Mouse (Mus musculus): Measurements from ENCODE around the gene Gjc3. TPM values are rescaled to one million over a fixed set of nuclear protein-coding genes. Genes with fewer than 3 reads are reported as not detected.
"Not testable (repeated sequence)": the region's sequence is repeated elsewhere in the genome, so short reads cannot be mapped to it uniquely, and the experiment has no call there.

Gene Gjc3
- total RNA-seq, 2 experiments from 2014 or later = 17.1 to 17.6 TPM

DNA sequence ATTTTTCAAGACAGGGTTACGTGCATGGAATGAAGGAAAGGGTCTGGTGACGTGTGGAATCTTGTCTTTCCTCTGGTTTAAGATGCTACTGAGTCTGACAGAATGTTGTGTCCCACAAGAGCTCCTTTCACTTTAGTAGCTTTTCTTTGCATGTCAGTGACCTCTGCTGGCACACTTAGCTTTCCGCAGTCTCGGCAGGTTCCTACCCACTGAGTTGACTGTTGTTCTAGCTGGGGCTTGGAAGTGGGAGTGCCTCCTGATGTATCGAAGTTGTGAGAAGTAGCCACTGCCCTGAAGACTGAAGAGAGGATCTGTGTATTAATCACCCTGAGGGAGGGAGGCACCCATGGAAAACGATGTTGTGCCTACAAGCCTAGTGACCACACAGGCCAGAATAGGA is 11.7 kb downstream of the Gjc3 start:
- DNase-seq (ENCODE audit: extremely low spot score in 1 of 2, low spot score in 2 of 2) = peak; percentile 20
- intact Hi-C loops (cut with DNase I) = loop anchor here (5.0 kb wide), 1 partner anchor 64 kb away; no protein-coding TSS in a partner anchor
- no peak overlapping the region for H3K27ac ChIP-seq
- TF ChIP-seq CTCF (IDR thresholded peaks at IDR 0.05) = peak; percentile 39
- no peak overlapping the region for H3K4me3 ChIP-seq

DNA sequence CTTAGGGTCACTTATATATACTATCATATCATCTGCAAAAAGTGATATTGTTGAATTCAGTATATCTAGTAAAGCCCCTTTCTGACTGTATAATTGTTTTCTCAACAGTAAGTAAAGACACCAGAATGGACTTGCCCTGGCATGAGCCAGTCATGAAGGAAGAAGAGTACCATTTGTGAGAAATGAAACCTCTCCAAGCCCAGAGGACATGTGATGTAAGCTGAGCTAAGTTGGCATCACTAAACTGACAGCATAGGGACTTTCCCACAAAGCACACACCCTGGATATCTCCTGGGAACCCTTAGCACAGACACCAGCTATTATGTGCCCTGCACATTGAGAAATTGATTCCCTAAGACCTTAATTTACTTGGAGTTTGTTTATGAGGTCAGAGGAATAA is 15.6 kb downstream of the Gjc3 start:
- intact Hi-C loops (cut with DNase I) = no loop called here
- no peak for TF ChIP-seq CTCF (IDR thresholded peaks at IDR 0.05)

DNA sequence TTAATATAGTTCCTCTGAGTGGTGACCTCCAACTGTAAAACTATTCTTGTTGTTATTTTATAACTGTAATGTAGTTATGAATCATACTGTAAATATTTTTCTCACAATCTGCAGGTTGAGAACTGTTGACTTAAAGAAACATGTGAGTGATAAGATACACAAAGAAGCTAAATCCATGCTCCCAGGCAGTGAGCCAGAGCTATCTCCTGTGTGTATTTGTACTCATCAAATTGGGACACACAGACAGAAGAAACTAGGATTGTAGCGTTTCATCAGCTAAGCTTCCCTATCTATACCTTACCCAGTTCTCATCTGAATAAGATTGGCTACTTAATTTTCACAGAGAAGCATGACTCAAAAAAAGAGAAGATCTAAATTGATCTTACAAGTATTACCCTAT is 19.8 kb downstream of the Gjc3 start:
- intact Hi-C loops (cut with DNase I) = no loop called here
- no peak for TF ChIP-seq CTCF (IDR thresholded peaks at IDR 0.05)
- Histone ChIP-seq H3K27ac (no peak overlapping the region), H3K4me3 (no peak overlapping the region)
- no peak for DNase-seq (ENCODE audit: extremely low spot score in 1 of 2, low spot score in 2 of 2)

More for the DNA sequence above, 15.6 kb downstream of the Gjc3 start:
- no peak overlapping the region for H3K4me3 ChIP-seq
- no peak overlapping the region for H3K27ac ChIP-seq
- no peak for DNase-seq (ENCODE audit: extremely low spot score in 1 of 2, low spot score in 2 of 2)

DNA sequence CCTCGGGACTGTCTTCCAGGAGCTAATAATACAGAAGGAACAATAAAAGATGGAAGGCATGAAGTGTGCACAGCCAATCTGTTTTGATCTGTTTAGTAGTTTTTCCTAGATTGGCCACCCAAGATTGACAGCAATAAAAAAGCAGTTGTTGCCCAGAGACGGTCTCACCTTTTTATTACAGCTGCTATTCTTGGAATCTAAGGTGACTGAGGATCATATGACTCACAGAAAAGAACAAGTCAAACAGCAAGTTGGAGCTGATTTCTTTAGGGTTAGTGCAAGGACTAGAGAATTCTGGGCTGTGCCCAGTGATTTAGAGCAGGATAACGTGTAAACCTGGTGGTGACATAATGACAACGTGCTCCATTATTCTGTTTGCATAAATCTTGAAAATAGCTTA is 21.9 kb downstream of the Gjc3 start:
- TF ChIP-seq CTCF (IDR thresholded peaks at IDR 0.05) = no peak
- Histone ChIP-seq H3K4me3 (no peak overlapping the region), H3K27ac (no peak overlapping the region)
- DNase-seq (ENCODE audit: extremely low spot score in 1 of 2, low spot score in 2 of 2) = no peak
- intact Hi-C loops (cut with DNase I) = no loop called here

DNA sequence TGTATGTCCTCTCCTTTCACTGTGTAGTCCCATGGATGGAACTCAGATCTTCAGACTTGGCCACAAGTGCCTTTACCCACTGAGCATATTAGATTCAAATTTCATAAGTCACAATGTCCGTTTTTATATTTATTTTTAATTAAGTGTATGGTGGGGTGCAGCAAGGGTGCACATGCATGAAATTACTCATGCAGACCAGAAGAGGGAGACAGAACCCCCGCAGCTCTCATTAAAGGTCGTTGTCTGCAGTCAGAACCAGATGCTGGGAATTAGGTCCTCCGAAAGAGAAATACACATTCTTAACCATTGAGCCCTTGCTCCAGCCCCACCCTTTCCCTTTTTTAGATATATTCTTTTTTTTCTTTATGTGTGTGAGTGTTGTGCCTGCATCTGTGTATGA is 25.7 kb downstream of the Gjc3 start:
- no peak overlapping the region for H3K27ac ChIP-seq
- no peak overlapping the region for H3K4me3 ChIP-seq
- peak; percentile 39 for TF ChIP-seq CTCF (IDR thresholded peaks at IDR 0.05)
- intact Hi-C loops (cut with DNase I) = no loop called here
- DNase-seq (ENCODE audit: extremely low spot score in 1 of 2, low spot score in 2 of 2) = no peak

DNA sequence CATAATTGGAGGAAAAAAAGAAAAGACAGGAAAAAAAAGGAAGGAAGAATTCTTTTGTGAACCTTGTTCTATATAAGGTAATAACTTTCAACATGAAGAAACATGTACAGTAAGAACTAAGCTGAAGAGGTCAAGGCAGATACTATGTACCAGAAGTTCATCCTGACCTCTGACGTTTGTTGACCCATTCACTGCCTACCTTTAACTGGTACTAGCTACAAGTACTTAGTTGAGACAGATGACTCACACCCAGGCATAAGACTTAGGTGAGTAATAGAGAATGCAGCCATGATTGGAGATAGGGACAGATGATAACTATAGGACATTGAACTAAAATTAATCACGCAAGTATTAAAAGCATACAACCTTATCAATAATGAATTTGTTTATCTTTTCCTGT is 26.4 kb downstream of the Gjc3 start:
- intact Hi-C loops (cut with DNase I) = no loop called here
- no peak for TF ChIP-seq CTCF (IDR thresholded peaks at IDR 0.05)
- Histone ChIP-seq H3K27ac (no peak overlapping the region), H3K4me3 (no peak overlapping the region)
- DNase-seq (ENCODE audit: extremely low spot score in 1 of 2, low spot score in 2 of 2) = no peak

DNA sequence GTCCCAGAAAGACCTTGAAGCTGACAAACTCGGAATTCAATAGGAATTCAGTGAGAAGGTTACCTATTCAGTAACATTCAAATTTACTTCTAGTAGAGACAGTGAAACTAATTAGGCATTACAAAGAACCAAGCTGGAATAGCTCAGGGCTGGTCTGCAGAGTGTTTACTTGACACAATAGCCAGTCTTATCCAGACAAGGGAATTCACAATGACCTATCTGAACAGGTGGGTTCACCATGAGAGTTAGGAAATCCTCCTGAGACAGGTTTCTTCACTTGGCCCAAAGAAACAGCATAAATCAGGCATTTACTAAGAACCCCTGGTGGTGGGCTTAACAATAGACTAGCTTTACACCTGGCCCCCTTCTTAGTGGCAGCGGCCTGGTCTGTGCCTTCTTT is 29.0 kb downstream of the Gjc3 start:
- H3K4me3 ChIP-seq; H3K27ac ChIP-seq; intact Hi-C loops (cut with DNase I); DNase-seq (ENCODE audit: extremely low spot score in 1 of 2, low spot score in 2 of 2): not testable (repeated sequence)

DNA sequence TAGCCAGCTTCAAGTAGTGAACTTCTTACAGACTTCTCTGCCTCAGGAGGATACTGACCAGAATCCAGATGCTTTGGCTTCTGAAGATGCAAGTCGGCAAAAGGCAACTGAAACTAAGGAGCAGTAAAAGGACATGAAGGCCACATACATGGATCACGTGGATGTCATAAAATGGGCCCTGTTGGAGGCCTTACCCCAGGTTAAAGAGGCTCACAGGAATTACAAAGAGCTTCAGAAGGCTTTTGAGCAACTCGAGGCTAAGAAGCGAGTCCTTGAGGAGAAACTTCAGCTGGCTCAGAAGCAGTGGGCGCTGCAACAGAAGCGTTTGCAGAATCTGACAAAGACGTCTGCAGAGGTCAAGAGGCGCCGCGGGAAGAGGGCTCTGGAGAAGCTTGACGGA is 34.5 kb downstream of the Gjc3 start:
- no peak overlapping the region for H3K4me3 ChIP-seq
- no peak overlapping the region for H3K27ac ChIP-seq
- DNase-seq (ENCODE audit: extremely low spot score in 1 of 2, low spot score in 2 of 2) = no peak
- intact Hi-C loops (cut with DNase I) = no loop called here
- no peak for TF ChIP-seq CTCF (IDR thresholded peaks at IDR 0.05)

DNA sequence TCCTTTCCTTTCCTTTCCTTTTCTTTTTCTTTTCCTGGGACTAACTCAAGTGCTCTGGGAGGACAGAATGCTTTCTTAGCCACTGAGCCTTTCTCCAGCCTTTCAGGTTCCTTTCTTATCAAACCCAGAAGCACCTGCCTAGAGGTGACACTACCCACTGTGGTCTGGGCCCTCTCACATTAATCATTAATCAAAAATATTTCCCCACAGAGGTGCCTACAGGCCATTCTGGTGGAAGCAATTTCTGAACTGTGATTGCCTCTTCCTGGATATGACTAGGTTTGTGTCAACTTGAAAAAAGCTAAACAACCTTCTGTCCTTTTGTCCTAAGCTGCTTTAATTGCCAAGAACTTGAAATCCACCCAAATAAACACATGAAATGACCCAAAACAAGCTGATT is 40.7 kb downstream of the Gjc3 start:
- no peak overlapping the region for H3K27ac ChIP-seq
- no peak for DNase-seq (ENCODE audit: extremely low spot score in 1 of 2, low spot score in 2 of 2)
- intact Hi-C loops (cut with DNase I) = no loop called here
- no peak for TF ChIP-seq CTCF (IDR thresholded peaks at IDR 0.05)
- H3K4me3 ChIP-seq = no peak overlapping the region

DNA sequence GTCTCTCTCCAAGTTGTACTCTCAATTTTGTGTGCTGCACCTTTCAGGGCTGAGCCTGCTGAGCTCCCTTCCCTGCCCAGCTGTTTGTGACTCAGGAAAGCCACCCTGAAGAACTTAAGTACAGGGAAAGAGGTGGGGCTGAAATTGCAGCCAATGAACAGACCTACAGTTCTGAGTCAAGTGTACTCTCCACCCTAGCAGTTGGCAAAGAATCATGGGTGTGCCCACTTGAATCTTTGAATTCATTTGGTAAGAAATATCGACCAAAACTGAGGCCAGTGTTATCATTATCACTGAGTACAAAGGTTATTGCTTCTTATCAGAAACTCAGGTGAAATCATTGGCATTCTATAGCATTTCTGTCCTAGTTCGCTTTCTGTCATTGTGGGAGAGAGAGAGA is 41.4 kb downstream of the Gjc3 start, which contains the start of gene Cyp3a13:
Cyp3a13 (minus strand) TSS at position 88 of the 400 bp plus-strand sequence.
- intact Hi-C loops (cut with DNase I) = no loop called here
- H3K4me3 ChIP-seq = no peak within 1 kb of the TSS
- no peak for TF ChIP-seq CTCF (IDR thresholded peaks at IDR 0.05)
- H3K27ac ChIP-seq = no peak within 1 kb of the TSS
- DNase-seq (ENCODE audit: extremely low spot score in 1 of 2, low spot score in 2 of 2) = no peak

DNA sequence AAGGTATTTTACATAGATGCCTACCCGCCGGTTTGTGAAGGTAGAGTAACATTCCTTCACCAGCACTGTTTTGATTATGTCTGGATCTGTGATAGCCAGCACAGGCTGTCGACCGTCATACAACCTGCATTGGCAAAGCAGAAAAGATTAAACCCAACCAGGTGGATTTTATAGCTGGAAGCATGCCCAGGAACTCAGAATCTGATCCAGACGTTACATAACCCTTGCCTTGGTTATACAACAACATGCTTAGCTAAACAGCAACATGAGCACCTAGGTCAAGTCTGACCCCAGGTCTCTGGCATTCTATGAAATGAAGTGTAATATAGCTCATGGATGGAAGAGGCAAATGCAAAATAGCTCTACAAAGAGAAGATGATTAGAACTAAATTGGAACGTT is 47.3 kb downstream of the Gjc3 start:
- DNase-seq (ENCODE audit: extremely low spot score in 1 of 2, low spot score in 2 of 2) = no peak
- Histone ChIP-seq H3K27ac (no peak overlapping the region), H3K4me3 (no peak overlapping the region)
- TF ChIP-seq CTCF (IDR thresholded peaks at IDR 0.05) = no peak
- intact Hi-C loops (cut with DNase I) = no loop called here

DNA sequence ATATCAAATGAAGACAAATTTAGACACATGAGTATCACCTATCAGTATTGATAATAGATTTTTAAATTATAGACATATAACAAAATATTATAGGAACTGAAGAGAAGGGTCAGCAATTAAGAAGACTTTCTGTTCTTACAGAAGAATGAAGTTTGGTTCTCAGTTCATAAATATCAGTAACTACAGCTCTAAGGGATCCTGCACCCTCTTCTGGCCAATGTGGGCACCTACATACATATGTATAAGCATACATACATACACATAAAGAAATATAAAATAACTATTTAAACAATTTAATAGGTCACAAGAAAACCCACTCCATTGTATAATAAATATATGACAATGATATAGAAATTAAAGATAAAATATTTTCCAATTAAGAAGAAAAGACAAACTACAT is 48.4 kb downstream of the Gjc3 start:
- no peak for DNase-seq (ENCODE audit: extremely low spot score in 1 of 2, low spot score in 2 of 2)
- TF ChIP-seq CTCF (IDR thresholded peaks at IDR 0.05) = no peak
- H3K4me3 ChIP-seq = no peak overlapping the region
- intact Hi-C loops (cut with DNase I) = no loop called here
- H3K27ac ChIP-seq = no peak overlapping the region

DNA sequence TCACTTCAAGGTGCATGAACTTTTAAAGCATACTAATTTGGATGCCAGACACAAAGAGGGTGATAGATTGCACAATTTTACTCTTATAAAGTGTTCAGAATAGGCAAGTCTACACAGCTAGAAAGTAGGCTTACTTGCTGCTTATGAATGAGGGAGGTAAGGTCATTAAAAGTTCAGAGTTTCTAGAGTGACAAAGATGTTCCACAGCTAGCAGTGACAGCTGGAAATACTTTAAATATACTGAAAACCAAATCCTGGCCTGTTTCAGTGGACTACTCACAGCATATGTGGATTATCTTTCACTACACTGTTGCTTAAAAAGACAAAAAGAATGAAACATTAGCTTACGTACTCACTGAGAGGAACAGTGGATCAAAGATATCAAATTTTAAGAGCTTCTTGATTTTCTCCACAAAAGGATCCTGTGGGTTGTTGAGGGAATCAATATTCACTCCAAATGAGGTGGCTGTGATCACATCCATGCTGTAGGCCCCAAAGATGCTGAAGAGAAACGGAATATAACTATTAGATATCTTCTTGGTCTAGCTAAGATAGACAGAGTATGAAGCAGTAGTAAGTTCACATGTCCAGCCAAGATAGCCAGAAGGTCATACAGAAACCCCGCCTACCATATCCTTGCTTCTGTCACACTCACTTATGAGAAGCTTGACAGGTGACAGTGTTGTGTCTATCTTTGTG is 53.2 kb downstream of the Gjc3 start:
- Histone ChIP-seq H3K4me3 (no peak overlapping the region), H3K27ac (no peak overlapping the region)
- intact Hi-C loops (cut with DNase I) = no loop called here
- no peak for TF ChIP-seq CTCF (IDR thresholded peaks at IDR 0.05)
- DNase-seq (ENCODE audit: extremely low spot score in 1 of 2, low spot score in 2 of 2) = no peak

Other genes with a start within 250 kb of the Gjc3 start
- gene Nyap1, start 221.5 kb downstream of the Gjc3 start, total RNA-seq (2021) = 10 to 100 TPM; 76.3 to 81.7 TPM
- gene Tsc22d4, start 217.4 kb downstream of the Gjc3 start, total RNA-seq (2021) = 100 to 1,000 TPM; 150 to 156 TPM
- gene Ppp1r35, start 184.2 kb downstream of the Gjc3 start, total RNA-seq (2021) = 10 to 100 TPM; 22.8 to 25.6 TPM
- gene Mepce, start 175.4 kb downstream of the Gjc3 start, total RNA-seq (2021) = 10 to 100 TPM; 40.1 to 45.2 TPM
- gene Zcwpw1, start 175.3 kb downstream of the Gjc3 start, total RNA-seq (2021) = 1 to 10 TPM; 5.7 to 8.2 TPM
- gene Pilra, start 126.8 kb downstream of the Gjc3 start, total RNA-seq (2021) = 1 to 10 TPM in 1 of 2 experiments, under 1 TPM in 1; 0.54 to 1.3 TPM
- not detected for gene Pilrb1, start 105.0 kb downstream of the Gjc3 start, total RNA-seq (2021)
- not detected for gene Pilrb2, start 91.3 kb downstream of the Gjc3 start, total RNA-seq (2021)
- under 1 TPM in 1 of 2 experiments, not detected in 1; 0.14 TPM for gene Cyp3a13, start 41.5 kb downstream of the Gjc3 start, total RNA-seq (2021)
- not detected for gene Azgp1, start 18.4 kb upstream of the Gjc3 start, total RNA-seq (2021)
- gene Smok3a, start 58.2 kb upstream of the Gjc3 start, total RNA-seq (2021) = not detected
- not detected for gene Smok3b, start 58.3 kb upstream of the Gjc3 start, total RNA-seq (2021)
- not detected for gene Smok3c, start 90.1 kb upstream of the Gjc3 start, total RNA-seq (2021)
- 10 to 100 TPM; 39.1 to 42.2 TPM for gene Zkscan1, start 122.0 kb upstream of the Gjc3 start, total RNA-seq (2021)
- 10 to 100 TPM; 14.7 to 16.5 TPM for gene Zscan21, start 153.8 kb upstream of the Gjc3 start, total RNA-seq (2021)
- gene Zfp113, start 192.6 kb upstream of the Gjc3 start, total RNA-seq (2021) = 10 to 100 TPM; 10.7 to 13.4 TPM
- gene Cops6, start 198.0 kb upstream of the Gjc3 start, total RNA-seq (2021) = 100 to 1,000 TPM; 125 to 136 TPM
- 10 to 100 TPM; 24.5 to 28.5 TPM for gene Ap4m1, start 208.9 kb upstream of the Gjc3 start, total RNA-seq (2021)
- 10 to 100 TPM; 16.0 to 18.9 TPM for gene Mcm7, start 209.3 kb upstream of the Gjc3 start, total RNA-seq (2021)
- gene Taf6, start 224.4 kb upstream of the Gjc3 start, total RNA-seq (2021) = 10 to 100 TPM; 43.8 to 45.2 TPM
- gene Cnpy4, start 224.4 kb upstream of the Gjc3 start, total RNA-seq (2021) = 10 to 100 TPM; 13.5 to 17.1 TPM
- 1 to 10 TPM; 7.8 to 9.3 TPM for gene Mblac1, start 231.2 kb upstream of the Gjc3 start, total RNA-seq (2021)

All from left cerebral cortex, adult 2 months (tissue).